Mouse (Mus musculus) heart, embryonic 11.5 days (tissue): ENCODE results near the gene Olfr1351. TPM values are rescaled to one million over a fixed set of nuclear protein-coding genes. Genes with fewer than 3 reads are reported as not detected.
"Not testable (repeated sequence)": the region's sequence is repeated elsewhere in the genome, so short reads cannot be mapped to it uniquely, and the experiment has no call there.

Source experiments
- ATAC-seq: fragments of 200-750 bp; cut with Nextera tagmentation; replicated peaks from 2 replicates; pipeline ENCODE4 v1.8.0; 2017; ENCODE audit warnings: moderate library complexity; ENCODE audit not compliant: insufficient number of reproducible peaks, low FRiP score, low TSS enrichment
- H3K27ac ChIP-seq: fragments of 300-500 bp; sonication (generic); 2 replicates; pipeline ENCODE4 v1.5.1; 2014; ENCODE audit warnings: mild to moderate bottlenecking, low read depth, low read length
- H3K27me3 ChIP-seq: fragments of 300-500 bp; sonication (generic); 2 replicates; pipeline ENCODE4 v1.6.1; 2014; ENCODE audit warnings: mild to moderate bottlenecking, low read length, mixed read lengths; ENCODE audit not compliant: control insufficient read depth, insufficient read depth
- H3K36me3 ChIP-seq: fragments of 300-500 bp; sonication (generic); 2 replicates; pipeline ENCODE4 v1.6.1; 2014; ENCODE audit warnings: mild to moderate bottlenecking, low read length, moderate library complexity, mixed read lengths; ENCODE audit not compliant: control insufficient read depth, insufficient read depth
- H3K4me1 ChIP-seq: fragments of 300-500 bp; sonication (generic); 2 replicates; pipeline ENCODE4 v1.6.1; 2014; ENCODE audit warnings: low read length; ENCODE audit not compliant: control insufficient read depth, insufficient read depth
- H3K4me2 ChIP-seq: fragments of 300-500 bp; sonication (generic); 2 replicates; pipeline ENCODE4 v1.6.1; 2014; ENCODE audit warnings: mild to moderate bottlenecking, moderate library complexity
- H3K4me3 ChIP-seq: fragments of 300-500 bp; sonication (generic); 2 replicates; pipeline ENCODE4 v1.5.1; 2014; ENCODE audit warnings: low read depth, low read length
- H3K9ac ChIP-seq: fragments of 300-500 bp; sonication (generic); 2 replicates; pipeline ENCODE4 v1.6.1; 2014; ENCODE audit warnings: mild to moderate bottlenecking, low read depth, low read length, moderate library complexity
- H3K9me3 ChIP-seq: fragments of 300-500 bp; sonication (generic); replicated peaks from 2 replicates; pipeline ENCODE4 v1.6.1; 2016; ENCODE audit warnings: low read length; ENCODE audit not compliant: control insufficient read depth
- WGBS: fragments of 180-500 bp; shearing (Covaris S2); extraction: QIAGEN DNeasy Blood & Tissue Kit; methylation state at CpG from one replicate; pipeline ENCODE4 v1.1.7; 2014; ENCODE audit not compliant: insufficient replicate concordance; 5-methylcytosine and 5-hydroxymethylcytosine counted together
- polyA plus RNA-seq: library from polyadenylated mRNA; unstranded; fragments of >200 nt; fragmentation: Nextera tagmentation; extraction: Ambion mirVana; gene quantifications from 2 replicates; pipeline ENCODE4 v1.2.1, GENCODE M21; 2014

Olfr1351 gene
- polyA plus RNA-seq, result not detected in 2 replicates

- H3K27me3 ChIP-seq, result no peaks in the 10 kb centered on the region
- H3K27ac ChIP-seq, result no peak within 1 kb of the TSS
- no peak within 1 kb of the TSS for H3K4me3 ChIP-seq
- ATAC-seq, result no peak
- H3K9me3 ChIP-seq, result no peaks in the 10 kb centered on the region
- no peaks in the 10 kb centered on the region for H3K36me3 ChIP-seq
- no peak within 1 kb of the TSS for H3K4me2 ChIP-seq
- WGBS, result 56% methylated on average over 1 of the region's 1 CpGs
- no peaks in the 10 kb centered on the region for H3K4me1 ChIP-seq
- H3K9ac ChIP-seq, result no peak within 1 kb of the TSS
These were observed at the start of gene Olfr1351 for GRCm38 (mm10) chr10:79012172-79012571. Olfr1351 (plus strand) TSS chr10:79012472.

GRCm38 (mm10) chr10:78963009-78963408, 49.3 kb upstream of the Olfr1351 start, which contains the start of gene Olfr1353:
Olfr1353 (plus strand) TSS chr10:78963309.
- H3K36me3 ChIP-seq, H3K9me3 ChIP-seq, H3K4me1 ChIP-seq, ATAC-seq, H3K27me3 ChIP-seq, H3K9ac ChIP-seq, H3K4me3 ChIP-seq, H3K27ac ChIP-seq, H3K4me2 ChIP-seq: not testable (repeated sequence)

GRCm38 (mm10) chr10:78980750-78981149, 31.5 kb upstream of the Olfr1351 start, which contains the start of gene Olfr1352:
Olfr1352 (plus strand) TSS chr10:78981050.
- Histone ChIP-seq H3K9ac (no peak within 1 kb of the TSS), H3K9me3 (no peaks in the 10 kb centered on the region), H3K27me3 (no peaks in the 10 kb centered on the region), H3K4me2 (no peak within 1 kb of the TSS), H3K4me3 (no peak within 1 kb of the TSS), H3K4me1 (no peaks in the 10 kb centered on the region), H3K27ac (no peak within 1 kb of the TSS), H3K36me3 (no peaks in the 10 kb centered on the region)
- ATAC-seq, result no peak

- Histone ChIP-seq H3K27me3 (no peaks in the 10 kb centered on the region), H3K9ac (no peak within 1 kb of the TSS), H3K36me3 (no peaks in the 10 kb centered on the region), H3K27ac (no peak within 1 kb of the TSS), H3K4me2 (no peak within 1 kb of the TSS), H3K9me3 (no peaks in the 10 kb centered on the region), H3K4me1 (no peaks in the 10 kb centered on the region), H3K4me3 (no peak within 1 kb of the TSS)
- ATAC-seq, result no peak
These were observed 16.2 kb downstream of the Olfr1351 start, which contains the start of gene Olfr57 for GRCm38 (mm10) chr10:79028441-79028840. Olfr57 (plus strand) TSS chr10:79028741.

GRCm38 (mm10) chr10:79042457-79042856, 30.2 kb downstream of the Olfr1351 start:
- not testable (repeated sequence) for H3K9me3 ChIP-seq, H3K4me3 ChIP-seq, H3K9ac ChIP-seq, ATAC-seq, H3K4me1 ChIP-seq, H3K36me3 ChIP-seq, H3K27ac ChIP-seq, H3K4me2 ChIP-seq, H3K27me3 ChIP-seq
- 82% methylated on average over 2 of the region's 2 CpGs for WGBS

- not testable (repeated sequence) for H3K9ac ChIP-seq, H3K27ac ChIP-seq, ATAC-seq, H3K4me2 ChIP-seq, H3K4me1 ChIP-seq, H3K36me3 ChIP-seq, H3K4me3 ChIP-seq, H3K27me3 ChIP-seq
- H3K9me3 ChIP-seq, result peaks cover 13% of the 10 kb centered on the region
- WGBS, result 41% methylated on average over 3 of the region's 3 CpGs
These were observed 45.1 kb downstream of the Olfr1351 start for GRCm38 (mm10) chr10:79057370-79057769.

Other genes starting within 250 kb of the Olfr1351 start
- 0.35 and 0.43 TPM in 2 replicates for gene Slc1a6, start 232.0 kb upstream of the Olfr1351 start, polyA plus RNA-seq
- not detected in 2 replicates for gene Olfr1356, start 160.3 kb upstream of the Olfr1351 start, polyA plus RNA-seq
- not detected in 2 replicates for gene Olfr1355, start 136.9 kb upstream of the Olfr1351 start, polyA plus RNA-seq
- gene Olfr1354, start 99.3 kb upstream of the Olfr1351 start, polyA plus RNA-seq, result not detected in 2 replicates
- not detected in 2 replicates for gene Olfr8, start 61.8 kb upstream of the Olfr1351 start, polyA plus RNA-seq
- gene Olfr1353, start 49.2 kb upstream of the Olfr1351 start, polyA plus RNA-seq, result not detected in 2 replicates
- not detected in 2 replicates for gene Olfr1352, start 31.4 kb upstream of the Olfr1351 start, polyA plus RNA-seq
- not detected in 2 replicates for gene Olfr57, start 16.3 kb downstream of the Olfr1351 start, polyA plus RNA-seq
- gene 2610008E11Rik, start 85.1 kb downstream of the Olfr1351 start, polyA plus RNA-seq, result 18.2 and 20.2 TPM in 2 replicates
- not detected in 2 replicates for gene Vmn2r80, start 136.3 kb downstream of the Olfr1351 start, polyA plus RNA-seq
- gene Vmn2r81, start 235.2 kb downstream of the Olfr1351 start, polyA plus RNA-seq, result not detected in 2 replicates